Mouse (Mus musculus) intestine, postnatal 0 days (tissue): ENCODE measurements at regions not wholly inside any gene's neighbourhood (a gene's known extent, or its start where the extent isn't known, plus 50 kb on each side); places are given as distances from the start of the nearest gene placed in this dataset.

ENCODE experiments used
- ATAC-seq: fragments of 200-750 bp; cut with Nextera tagmentation; 2 replicates; pipeline ENCODE4 v1.8.0; 2017; ENCODE audit warnings: mild to moderate bottlenecking, moderate TSS enrichment, moderate library complexity
- H3K27ac ChIP-seq: fragments of 300-500 bp; sonication (generic); 2 replicates; pipeline ENCODE4 v1.5.1; 2014; ENCODE audit warnings: mild to moderate bottlenecking, low read depth, low read length, moderate library complexity
- H3K27me3 ChIP-seq: fragments of 300-500 bp; sonication (generic); replicated peaks from 2 replicates; pipeline ENCODE4 v1.6.1; 2014; ENCODE audit warnings: low read length, mixed read lengths; ENCODE audit not compliant: control insufficient read depth, insufficient read depth
- H3K36me3 ChIP-seq: fragments of 300-500 bp; sonication (generic); 2 replicates; pipeline ENCODE4 v1.6.1; 2014; ENCODE audit warnings: mild to moderate bottlenecking, moderate library complexity; ENCODE audit not compliant: control insufficient read depth, insufficient read depth
- H3K4me1 ChIP-seq: fragments of 300-500 bp; sonication (generic); replicated peaks from 2 replicates; pipeline ENCODE4 v1.6.1; 2014; ENCODE audit warnings: antibody characterized with exemption, low read length, mixed read lengths; ENCODE audit not compliant: control insufficient read depth, insufficient read depth
- H3K4me2 ChIP-seq: fragments of 300-500 bp; sonication (generic); replicated peaks from 2 replicates; pipeline ENCODE4 v1.6.1; 2014; ENCODE audit warnings: low read depth, mild to moderate bottlenecking, moderate library complexity
- H3K4me3 ChIP-seq: fragments of 300-500 bp; sonication (generic); 2 replicates; pipeline ENCODE4 v1.5.1; 2014; ENCODE audit warnings: low read depth, low read length
- H3K9ac ChIP-seq: fragments of 300-500 bp; sonication (generic); 2 replicates; pipeline ENCODE4 v1.6.1; 2014; ENCODE audit warnings: mild to moderate bottlenecking, low read depth, low read length
- H3K9me3 ChIP-seq: fragments of 300-500 bp; sonication (generic); 2 replicates; pipeline ENCODE4 v1.6.1; 2016; ENCODE audit warnings: mixed run types; ENCODE audit not compliant: control insufficient read depth
- CTCF ChIP-seq: sonication (generic); IDR thresholded peaks from 2 replicates; pipeline ENCODE4 v1.5.1; 2016; ENCODE audit warnings: low read depth, mild to moderate bottlenecking, control low read depth, antibody characterized with exemption, moderate library complexity
- WGBS: fragments of 180-500 bp; shearing (Covaris S2); extraction: QIAGEN DNeasy Blood & Tissue Kit; methylation state at CpG from one replicate; pipeline ENCODE4 v1.1.7; 2014; 5-methylcytosine and 5-hydroxymethylcytosine counted together

DNA sequence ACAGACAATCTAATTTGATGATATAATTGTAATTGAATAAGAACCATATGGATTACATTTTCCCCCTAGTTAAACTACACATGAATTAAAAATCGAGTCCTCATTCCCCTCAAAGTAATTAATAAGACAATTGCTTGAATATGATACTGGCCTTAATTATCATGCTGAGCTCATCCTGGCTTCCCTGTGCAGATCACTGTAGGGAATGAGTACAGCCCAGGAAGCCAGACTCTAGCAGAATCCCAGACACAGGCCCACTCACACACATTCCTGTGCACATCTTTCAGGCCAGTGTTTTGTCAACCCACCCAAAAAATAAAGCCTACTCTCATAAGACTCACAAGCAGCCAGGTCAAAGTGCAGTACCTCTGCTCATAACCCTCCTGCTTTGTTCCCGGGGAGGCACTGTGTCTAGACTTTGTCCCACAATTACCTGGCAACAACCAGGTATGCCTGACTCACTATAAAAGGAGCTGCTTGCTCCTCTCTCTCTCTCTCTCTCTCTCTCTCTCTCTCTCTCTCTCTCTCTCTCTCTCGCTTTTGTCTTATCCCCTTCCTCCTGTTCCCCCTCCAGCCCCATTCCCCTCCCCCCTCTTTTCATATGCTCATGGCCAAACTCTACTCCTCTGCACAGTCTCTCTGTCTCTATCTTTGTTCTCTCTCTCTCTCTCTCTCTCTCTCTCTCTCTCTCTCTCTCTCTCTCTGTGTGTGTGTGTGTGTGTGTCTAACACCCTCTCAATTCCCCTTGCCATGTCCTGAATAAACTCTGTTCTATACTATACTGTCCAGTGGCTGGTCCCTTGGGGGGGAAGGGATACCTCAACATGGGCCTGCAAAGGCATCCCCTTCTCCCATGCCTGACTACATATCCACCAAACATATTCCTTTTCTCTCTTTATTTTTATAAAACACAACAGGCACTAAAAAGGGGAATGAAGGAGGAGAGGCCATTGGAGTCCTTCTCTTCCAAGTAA, 143.7 kb upstream of the Spag17 start:
- no peak overlapping the region for H3K4me3 ChIP-seq
- H3K9me3 ChIP-seq, result no peaks in the 10 kb centered on the region
- ATAC-seq, result peak; percentile 97
- no peaks in the 10 kb centered on the region for H3K36me3 ChIP-seq
- no peak overlapping the region for H3K27ac ChIP-seq
- WGBS, result 33% methylated on average over 3 of the region's 3 CpGs
- no peak overlapping the region for H3K9ac ChIP-seq
- no peak overlapping the region for H3K4me2 ChIP-seq
- H3K4me1 ChIP-seq, result 0 out of 2 replicates have a peak, but pooled peaks cover 3% of the 10 kb centered on the region
- TF ChIP-seq CTCF, result no peak
- H3K27me3 ChIP-seq, result no peaks in the 10 kb centered on the region

DNA sequence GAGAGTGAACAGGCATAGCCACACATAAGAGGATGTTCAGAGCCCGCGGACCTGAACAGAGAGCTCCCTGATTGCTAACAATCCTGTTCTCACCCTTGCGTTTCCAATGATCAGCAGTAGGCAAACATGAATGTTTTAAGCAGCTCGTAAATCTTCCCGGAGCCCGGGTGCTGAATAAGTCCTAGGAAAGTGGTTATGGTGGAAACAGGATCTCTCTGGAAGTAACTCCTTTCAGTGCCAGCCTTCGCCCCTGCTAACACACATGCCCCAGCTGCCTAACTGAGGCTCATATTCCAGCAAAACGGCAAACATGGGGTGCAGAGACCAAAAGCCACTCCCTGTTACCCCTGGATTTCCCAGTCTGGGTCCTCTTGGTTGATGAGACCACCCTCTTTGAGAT, 135.5 kb upstream of the Spag17 start:
- Histone ChIP-seq H3K4me3 (no peak overlapping the region), H3K9me3 (no peaks in the 10 kb centered on the region), H3K27ac (no peak overlapping the region), H3K9ac (no peak overlapping the region), H3K36me3 (no peaks in the 10 kb centered on the region), H3K4me2 (no peak overlapping the region), H3K4me1 (no peaks in the 10 kb centered on the region), H3K27me3 (no peaks in the 10 kb centered on the region)
- TF ChIP-seq CTCF, result no peak
- no peak for ATAC-seq
- 55% methylated on average over 8 of the region's 8 CpGs for WGBS

DNA sequence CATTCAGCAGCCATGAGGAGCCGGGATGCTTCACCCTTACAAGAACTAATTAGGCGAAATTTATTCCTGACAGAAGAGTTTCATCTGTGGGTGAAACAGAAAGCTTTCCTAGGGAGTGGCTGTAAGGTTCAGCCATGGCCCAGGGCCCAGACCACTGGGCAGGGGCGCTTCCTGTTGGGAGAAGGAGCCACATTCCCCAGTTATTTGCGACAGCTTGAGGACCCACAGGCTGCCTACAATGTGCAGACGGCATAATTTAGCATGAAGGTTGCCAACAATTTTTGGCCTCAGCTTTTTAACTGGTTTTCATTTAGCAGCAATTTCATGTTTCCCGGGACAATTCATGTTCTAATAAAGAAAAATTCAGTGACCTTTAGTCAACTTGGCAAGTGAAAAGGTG, 106.7 kb upstream of the Spag17 start:
- ATAC-seq, result no peak
- H3K36me3 ChIP-seq, result no peaks in the 10 kb centered on the region
- H3K9me3 ChIP-seq, result no peaks in the 10 kb centered on the region
- no peaks in the 10 kb centered on the region for H3K4me1 ChIP-seq
- TF ChIP-seq CTCF, result no peak
- WGBS, result 74% methylated on average over 6 of the region's 6 CpGs
- H3K27me3 ChIP-seq, result no peaks in the 10 kb centered on the region
- H3K9ac ChIP-seq, result no peak overlapping the region
- no peak overlapping the region for H3K4me2 ChIP-seq
- no peak overlapping the region for H3K4me3 ChIP-seq
- H3K27ac ChIP-seq, result no peak overlapping the region

DNA sequence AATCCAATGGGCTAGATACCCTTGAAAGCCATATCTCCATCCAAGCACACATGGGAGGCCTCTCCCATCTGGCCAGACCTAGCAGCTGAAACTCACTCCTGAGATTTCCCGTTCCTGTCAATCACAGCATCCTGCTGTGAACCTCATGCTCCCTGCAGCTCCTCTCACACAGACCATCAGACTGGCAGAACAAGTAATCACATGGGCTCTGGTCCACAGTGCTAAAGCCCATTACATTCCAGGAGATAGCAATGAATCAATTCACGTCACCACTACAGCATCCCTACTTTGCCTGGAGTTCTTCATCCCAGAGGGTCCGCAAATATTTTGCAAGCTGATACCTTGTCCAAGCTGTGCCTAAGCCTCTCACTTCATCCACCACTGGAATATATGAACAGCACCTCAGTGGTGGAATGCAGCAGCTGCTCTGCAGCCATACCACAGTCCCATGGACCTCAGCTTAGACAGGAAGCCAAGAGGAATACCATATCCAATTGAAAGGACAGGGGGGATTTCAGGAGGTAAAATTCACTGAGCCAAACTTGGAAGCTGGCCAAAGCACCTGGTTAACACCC, 99.2 kb upstream of the Spag17 start:
- no peaks in the 10 kb centered on the region for H3K9me3 ChIP-seq
- no peak for TF ChIP-seq CTCF
- H3K4me3 ChIP-seq, result no peak overlapping the region
- WGBS, result 71% methylated on average over 3 of the region's 3 CpGs
- H3K27ac ChIP-seq, result no peak overlapping the region
- no peaks in the 10 kb centered on the region for H3K4me1 ChIP-seq
- ATAC-seq, result no peak
- H3K9ac ChIP-seq, result no peak overlapping the region
- H3K27me3 ChIP-seq, result no peaks in the 10 kb centered on the region
- no peak overlapping the region for H3K4me2 ChIP-seq
- no peaks in the 10 kb centered on the region for H3K36me3 ChIP-seq

DNA sequence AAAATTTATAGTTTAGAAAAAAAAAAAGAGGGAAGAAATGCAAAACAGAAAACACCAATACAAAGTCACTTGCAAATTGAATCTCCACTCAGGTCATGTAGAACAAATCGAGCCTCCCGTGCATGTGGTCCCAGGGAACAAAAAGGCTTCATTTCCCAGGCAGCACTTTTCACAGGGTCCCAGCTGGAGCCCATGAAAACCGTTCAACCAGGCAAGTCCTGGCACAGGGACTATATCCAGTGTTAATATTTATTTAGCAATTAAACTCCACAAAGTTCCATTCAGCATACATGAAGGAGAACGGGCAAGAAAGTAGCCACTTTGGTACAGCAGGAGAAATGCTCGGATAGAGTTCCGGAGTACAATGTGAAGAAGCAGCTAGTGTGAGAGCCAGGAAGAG, 93.9 kb upstream of the Spag17 start:
- TF ChIP-seq CTCF, result no peak
- H3K27ac ChIP-seq, result no peak overlapping the region
- no peak for ATAC-seq
- no peak overlapping the region for H3K4me2 ChIP-seq
- no peak overlapping the region for H3K9ac ChIP-seq
- no peak overlapping the region for H3K4me3 ChIP-seq
- 69% methylated on average over 6 of the region's 6 CpGs for WGBS
- no peaks in the 10 kb centered on the region for H3K4me1 ChIP-seq
- H3K36me3 ChIP-seq, result no peaks in the 10 kb centered on the region
- H3K27me3 ChIP-seq, result no peaks in the 10 kb centered on the region
- H3K9me3 ChIP-seq, result no peaks in the 10 kb centered on the region

DNA sequence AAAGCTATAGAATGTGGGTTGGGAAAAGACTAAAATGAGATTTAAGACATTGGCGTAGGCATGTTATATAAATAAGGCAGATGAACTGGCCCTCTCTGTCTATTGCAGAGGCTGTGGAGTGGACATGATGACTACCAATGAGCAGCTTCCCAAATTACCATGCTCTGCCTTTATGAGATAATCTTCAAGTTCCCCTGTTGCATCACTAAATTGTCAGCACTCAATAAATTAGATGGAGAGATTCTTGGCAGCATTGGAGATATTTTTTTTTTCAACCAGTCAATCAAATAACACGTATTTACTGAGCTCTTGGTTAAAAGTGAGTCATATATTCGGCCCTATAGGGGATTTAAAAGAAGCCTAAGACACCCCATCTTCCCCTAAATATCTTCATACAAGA, 91.6 kb upstream of the Spag17 start:
- WGBS, result 73% methylated on average over 3 of the region's 3 CpGs
- no peaks in the 10 kb centered on the region for H3K27me3 ChIP-seq
- ATAC-seq, result no peak

More for the DNA sequence above, 91.6 kb upstream of the Spag17 start:
- no peak overlapping the region for H3K27ac ChIP-seq
- H3K4me2 ChIP-seq, result no peak overlapping the region
- no peaks in the 10 kb centered on the region for H3K4me1 ChIP-seq
- H3K4me3 ChIP-seq, result no peak overlapping the region
- no peak overlapping the region for H3K9ac ChIP-seq
- no peaks in the 10 kb centered on the region for H3K36me3 ChIP-seq
- TF ChIP-seq CTCF, result no peak
- H3K9me3 ChIP-seq, result no peaks in the 10 kb centered on the region
